Mouse (Mus musculus): ENCODE results near the gene Fam169b.
A peak's percentile ranks its signal among the peaks of the same experiment; 100 is the strongest.
"Not testable (repeated sequence)": the region's sequence is repeated elsewhere in the genome, so short reads cannot be mapped to it uniquely, and the experiment has no call there.

Fam169b gene

DNA sequence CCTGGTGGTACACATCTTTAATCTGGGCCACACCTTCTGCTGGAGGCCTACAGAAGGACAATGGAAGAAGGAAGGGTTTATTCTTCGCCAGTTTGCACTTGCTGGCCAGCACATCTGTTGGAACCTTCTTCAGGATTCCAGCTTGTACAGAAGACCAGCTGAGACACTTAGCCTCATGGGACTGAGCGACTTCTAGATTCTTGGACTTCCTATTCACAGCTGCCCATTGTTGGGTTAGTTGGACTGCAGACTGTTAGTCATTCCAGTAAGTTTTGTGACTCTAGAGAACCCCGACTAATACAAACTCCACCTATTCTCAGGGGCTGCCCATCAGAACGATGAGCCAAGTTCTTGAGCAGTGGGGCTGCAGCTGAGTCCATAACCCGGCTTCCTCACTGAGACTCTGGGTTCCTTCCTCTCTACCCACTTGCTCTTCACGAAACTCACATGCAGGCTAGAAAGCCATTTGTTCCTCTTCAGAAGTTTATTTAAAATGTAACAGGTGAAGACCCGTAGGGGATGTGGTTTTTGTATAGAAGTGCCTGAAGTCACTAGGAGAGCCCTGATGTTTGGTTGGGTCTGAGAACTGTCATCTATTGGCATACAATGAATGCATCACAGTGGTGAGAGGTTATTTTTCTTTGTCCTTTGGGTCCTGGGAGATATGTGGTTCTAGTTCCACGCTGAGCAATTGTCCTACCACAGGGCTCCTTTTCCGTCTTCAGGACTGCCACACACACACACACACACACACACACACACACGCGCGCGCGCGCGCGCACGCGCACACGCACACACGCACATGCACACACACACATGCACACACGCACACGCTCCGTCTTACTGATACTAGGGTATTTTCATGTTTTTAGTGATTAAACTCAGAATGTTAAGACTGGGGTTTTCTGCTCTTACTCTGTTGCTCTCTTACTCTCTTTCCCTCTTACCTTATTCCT lies 13.2 kb downstream of the Fam169b start:
- DNase-seq (ENCODE audit: low read depth, low spot score), result peak; percentile 75
- Histone ChIP-seq H3K36me3 (ENCODE audit: control insufficient read depth, insufficient read depth, low read length, poor library complexity, severe bottlenecking) (no peaks in the 10 kb centered on the region), H3K27me3 (ENCODE audit: control insufficient read depth, insufficient read depth, low read length, poor library complexity, severe bottlenecking) (no peaks in the 10 kb centered on the region)

DNA sequence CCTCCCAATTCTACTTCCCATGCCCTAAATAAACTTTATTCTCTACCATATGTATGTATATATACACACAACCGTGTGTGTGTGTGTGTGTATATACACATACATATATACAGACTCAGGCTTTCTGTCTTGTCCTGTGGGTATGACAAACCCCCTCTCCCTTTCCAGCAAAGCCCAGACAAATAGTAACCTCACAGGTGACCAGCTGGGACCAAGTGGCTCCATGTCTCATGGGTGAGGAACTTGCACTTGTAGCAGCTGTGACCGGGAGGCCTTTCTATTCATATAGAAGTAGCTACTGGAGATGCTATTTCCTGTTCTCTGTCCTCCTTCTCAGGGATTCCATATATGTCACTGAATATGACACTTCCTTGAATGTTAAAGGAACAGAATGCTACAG lies 13.9 kb downstream of the Fam169b start:
- Histone ChIP-seq H3K27me3 (ENCODE audit: control insufficient read depth, insufficient read depth, low read length, poor library complexity, severe bottlenecking) (no peaks in the 10 kb centered on the region), H3K36me3 (ENCODE audit: control insufficient read depth, insufficient read depth, low read length, poor library complexity, severe bottlenecking) (no peaks in the 10 kb centered on the region)
- peak; percentile 45 for DNase-seq (ENCODE audit: low read depth, low spot score)

DNA sequence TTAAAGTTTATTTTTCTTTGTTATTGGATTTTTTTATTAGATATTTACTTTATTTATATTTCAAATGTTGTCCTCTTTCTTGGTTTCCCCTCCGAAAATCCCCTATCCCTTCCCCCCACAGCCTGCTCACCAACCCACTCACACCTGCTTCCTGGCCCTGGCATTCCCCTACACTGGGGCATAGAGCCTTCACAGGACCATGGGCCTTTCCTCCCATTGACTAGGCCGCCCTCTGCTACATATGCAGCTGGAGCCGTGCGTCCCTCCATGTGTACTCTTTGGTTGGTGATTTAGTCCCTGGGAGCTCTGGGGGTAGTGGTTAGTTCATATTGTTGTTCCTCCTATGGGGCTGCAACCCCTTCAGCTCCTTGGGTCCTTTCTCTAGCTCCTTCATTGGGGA lies 14.4 kb downstream of the Fam169b start:
- peak; percentile 51 for DNase-seq (ENCODE audit: low read depth, low spot score)
- not testable (repeated sequence) for H3K27me3 ChIP-seq (ENCODE audit: control insufficient read depth, insufficient read depth, low read length, poor library complexity, severe bottlenecking); H3K36me3 ChIP-seq (ENCODE audit: control insufficient read depth, insufficient read depth, low read length, poor library complexity, severe bottlenecking)

DNA sequence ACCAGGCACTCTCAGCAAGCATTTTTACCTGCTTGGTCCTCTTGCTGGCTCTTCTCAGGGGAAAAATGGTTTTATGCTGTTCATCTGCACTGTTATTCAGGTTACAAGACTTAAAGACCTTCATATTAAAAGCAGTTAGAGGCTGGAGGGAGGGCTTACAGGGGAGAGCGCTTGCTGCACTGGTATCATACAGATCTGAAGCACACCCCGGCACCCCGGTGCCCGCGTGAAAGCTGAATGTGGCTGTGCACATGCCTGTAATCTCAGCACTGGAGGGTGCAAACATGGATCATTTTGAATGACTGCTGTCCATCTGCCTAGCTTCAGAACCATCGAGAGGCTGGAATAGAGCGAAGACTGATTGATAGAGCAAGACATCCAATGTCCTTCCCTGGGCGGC lies 15.4 kb downstream of the Fam169b start:
- DNase-seq (ENCODE audit: low read depth, low spot score), result no peak
- Histone ChIP-seq H3K36me3 (ENCODE audit: control insufficient read depth, insufficient read depth, low read length, poor library complexity, severe bottlenecking) (no peaks in the 10 kb centered on the region; the same call in 1 of the 2 replicates), H3K27me3 (ENCODE audit: control insufficient read depth, insufficient read depth, low read length, poor library complexity, severe bottlenecking) (no peaks in the 10 kb centered on the region)

DNA sequence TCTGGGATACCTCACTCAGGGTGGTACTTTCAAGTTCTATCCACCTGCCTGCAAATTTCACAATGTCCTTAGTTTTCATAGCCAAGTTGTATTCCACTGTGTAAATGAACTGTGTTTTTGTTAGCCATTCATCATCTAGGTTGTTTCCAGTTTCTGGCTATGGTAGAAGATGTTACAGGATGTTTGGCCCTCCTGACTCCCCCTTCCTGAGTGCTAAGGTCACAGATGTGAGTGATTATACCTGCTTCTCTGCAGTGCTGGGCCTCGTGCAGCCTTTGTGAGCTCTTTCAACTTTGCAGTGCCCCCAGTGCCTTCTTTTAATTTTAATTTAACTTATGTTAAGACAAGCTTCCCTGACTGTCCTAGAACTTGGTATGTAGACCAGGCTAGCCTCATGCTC lies 18.0 kb downstream of the Fam169b start:
- Histone ChIP-seq H3K27me3 (ENCODE audit: control insufficient read depth, insufficient read depth, low read length, poor library complexity, severe bottlenecking) (no peaks in the 10 kb centered on the region), H3K36me3 (ENCODE audit: control insufficient read depth, insufficient read depth, low read length, poor library complexity, severe bottlenecking) (no peaks in the 10 kb centered on the region; the same call in 1 of the 2 replicates)
- DNase-seq (ENCODE audit: low read depth, low spot score), result no peak

DNA sequence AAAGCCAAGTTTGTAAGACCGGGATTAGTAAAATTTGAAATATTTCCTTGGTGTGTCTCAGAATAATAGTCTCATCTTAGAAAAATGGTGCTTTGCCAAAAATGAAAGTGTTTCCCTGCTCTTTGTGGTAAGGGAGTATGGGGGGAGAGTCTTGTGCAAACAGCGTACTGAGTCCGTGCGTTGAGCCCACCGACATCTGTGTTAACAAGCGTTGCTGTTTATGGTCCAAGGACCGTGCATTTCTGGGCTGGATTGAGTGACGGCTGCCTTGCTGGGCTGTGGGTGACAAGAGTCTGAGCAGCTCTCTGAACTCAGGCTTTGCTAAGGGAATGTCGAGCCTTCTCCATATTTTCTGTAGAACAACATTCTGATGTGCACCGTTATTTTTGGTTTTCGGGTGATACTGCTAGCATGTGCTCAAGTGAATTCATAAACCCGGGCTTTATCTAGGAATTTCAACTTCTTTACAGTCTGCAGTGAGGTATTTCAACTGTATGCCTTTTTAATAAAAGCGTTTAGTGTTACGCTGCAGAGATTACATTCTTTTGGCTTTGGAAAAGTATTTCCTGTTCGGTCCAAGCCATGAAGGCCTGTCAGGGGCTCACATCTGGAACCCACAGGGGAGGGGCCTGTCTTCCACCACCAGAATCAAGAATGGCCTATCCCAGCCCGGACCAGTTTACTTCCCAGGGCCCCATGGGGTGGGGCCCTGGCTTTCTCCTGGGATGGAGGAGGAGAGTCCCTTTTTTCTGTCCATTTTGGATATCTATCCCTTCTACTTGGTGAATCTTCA lies 20.6 kb downstream of the Fam169b start:
- DNase-seq (ENCODE audit: low read depth, low spot score), result no peak
- Histone ChIP-seq H3K27me3 (ENCODE audit: control insufficient read depth, insufficient read depth, low read length, poor library complexity, severe bottlenecking) (no peaks in the 10 kb centered on the region), H3K36me3 (ENCODE audit: control insufficient read depth, insufficient read depth, low read length, poor library complexity, severe bottlenecking) (no peaks in the 10 kb centered on the region; the same call in 1 of the 2 replicates)

DNA sequence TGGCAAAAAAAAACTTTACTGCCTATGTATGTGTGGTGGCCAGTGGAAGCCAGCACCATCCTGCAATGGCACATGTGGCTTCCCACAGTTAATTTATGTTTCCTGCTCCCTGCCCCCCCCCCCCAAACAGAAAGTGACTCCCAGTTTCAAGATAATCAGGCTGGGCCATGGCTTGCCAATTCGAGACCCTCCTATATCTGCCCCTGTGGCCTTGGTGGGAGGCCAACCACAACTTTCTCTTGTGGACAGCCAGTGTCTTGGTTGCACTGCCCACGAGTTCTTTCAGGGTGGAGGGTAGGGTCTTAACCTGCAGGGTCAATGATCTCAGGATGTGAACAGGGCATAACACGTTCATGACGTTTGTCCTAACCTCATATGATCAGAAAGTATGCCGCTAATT lies 22.8 kb downstream of the Fam169b start:
- Histone ChIP-seq H3K27me3 (ENCODE audit: control insufficient read depth, insufficient read depth, low read length, poor library complexity, severe bottlenecking) (no peaks in the 10 kb centered on the region), H3K36me3 (ENCODE audit: control insufficient read depth, insufficient read depth, low read length, poor library complexity, severe bottlenecking) (peaks cover 2% of the 10 kb centered on the region; the same call in 1 of the 2 replicates)
- DNase-seq (ENCODE audit: low read depth, low spot score), result no peak

DNA sequence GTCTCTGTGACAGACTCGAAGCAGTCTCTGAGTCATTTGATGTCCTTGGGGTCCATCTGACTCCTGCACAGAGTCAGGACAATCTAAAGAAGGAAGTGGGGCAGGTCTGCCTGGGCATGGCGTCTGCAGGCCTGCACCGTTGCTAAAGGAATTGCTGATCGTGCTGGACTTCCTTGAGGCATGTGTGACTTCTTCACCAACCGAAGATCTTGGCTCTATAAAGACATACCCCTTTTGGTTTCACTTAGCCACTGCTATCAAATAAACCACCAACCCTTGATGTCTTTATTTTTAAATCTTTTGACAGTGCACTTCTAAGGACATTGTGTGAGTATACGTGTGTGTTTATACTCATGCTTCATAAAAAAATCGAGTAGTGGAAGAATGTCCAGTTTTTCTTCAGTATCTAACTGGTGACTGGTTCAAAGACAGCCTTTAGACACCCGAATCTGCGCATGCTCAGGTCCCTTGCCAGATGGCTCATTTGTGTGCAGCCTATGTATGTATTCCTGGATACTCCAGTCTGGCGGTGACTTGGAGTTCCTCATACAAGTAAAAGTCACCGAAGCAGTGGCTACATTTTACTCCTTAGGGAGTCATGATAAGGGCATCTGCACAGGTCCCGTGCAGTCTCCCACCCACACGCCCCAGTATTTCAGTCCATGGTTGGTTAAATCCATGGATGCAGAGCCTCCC lies 24.9 kb downstream of the Fam169b start:
- no peak for DNase-seq (ENCODE audit: low read depth, low spot score)
- H3K27me3 ChIP-seq (ENCODE audit: control insufficient read depth, insufficient read depth, low read length, poor library complexity, severe bottlenecking), result no peaks in the 10 kb centered on the region
- H3K36me3 ChIP-seq (ENCODE audit: control insufficient read depth, insufficient read depth, low read length, poor library complexity, severe bottlenecking), result 0 out of 2 replicates have a peak, but pooled peaks cover 2% of the 10 kb centered on the region

DNA sequence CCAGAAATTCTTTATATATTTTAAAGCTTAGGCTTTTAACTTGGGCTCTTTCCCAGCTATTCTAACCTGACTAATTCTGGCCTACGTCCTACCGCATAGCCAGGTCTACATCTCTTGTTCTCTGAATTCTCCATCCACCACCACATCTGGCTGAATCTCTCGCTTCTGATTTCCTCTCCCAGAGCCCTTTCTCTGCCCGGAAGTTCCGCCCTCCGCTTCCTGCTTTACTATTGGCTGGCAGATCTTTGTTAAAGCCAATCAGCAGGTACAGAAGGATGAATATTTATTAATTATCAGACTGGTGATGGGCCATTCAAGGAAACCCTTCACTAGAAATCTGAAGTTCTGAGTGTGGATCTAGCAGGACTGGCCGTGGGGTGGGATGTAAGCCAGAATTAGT lies 27.5 kb downstream of the Fam169b start:
- Histone ChIP-seq H3K36me3 (ENCODE audit: control insufficient read depth, insufficient read depth, low read length, poor library complexity, severe bottlenecking) (peaks cover 6% of the 10 kb centered on the region; the same call in 1 of the 2 replicates), H3K27me3 (ENCODE audit: control insufficient read depth, insufficient read depth, low read length, poor library complexity, severe bottlenecking) (no peaks in the 10 kb centered on the region)
- no peak for DNase-seq (ENCODE audit: low read depth, low spot score)

DNA sequence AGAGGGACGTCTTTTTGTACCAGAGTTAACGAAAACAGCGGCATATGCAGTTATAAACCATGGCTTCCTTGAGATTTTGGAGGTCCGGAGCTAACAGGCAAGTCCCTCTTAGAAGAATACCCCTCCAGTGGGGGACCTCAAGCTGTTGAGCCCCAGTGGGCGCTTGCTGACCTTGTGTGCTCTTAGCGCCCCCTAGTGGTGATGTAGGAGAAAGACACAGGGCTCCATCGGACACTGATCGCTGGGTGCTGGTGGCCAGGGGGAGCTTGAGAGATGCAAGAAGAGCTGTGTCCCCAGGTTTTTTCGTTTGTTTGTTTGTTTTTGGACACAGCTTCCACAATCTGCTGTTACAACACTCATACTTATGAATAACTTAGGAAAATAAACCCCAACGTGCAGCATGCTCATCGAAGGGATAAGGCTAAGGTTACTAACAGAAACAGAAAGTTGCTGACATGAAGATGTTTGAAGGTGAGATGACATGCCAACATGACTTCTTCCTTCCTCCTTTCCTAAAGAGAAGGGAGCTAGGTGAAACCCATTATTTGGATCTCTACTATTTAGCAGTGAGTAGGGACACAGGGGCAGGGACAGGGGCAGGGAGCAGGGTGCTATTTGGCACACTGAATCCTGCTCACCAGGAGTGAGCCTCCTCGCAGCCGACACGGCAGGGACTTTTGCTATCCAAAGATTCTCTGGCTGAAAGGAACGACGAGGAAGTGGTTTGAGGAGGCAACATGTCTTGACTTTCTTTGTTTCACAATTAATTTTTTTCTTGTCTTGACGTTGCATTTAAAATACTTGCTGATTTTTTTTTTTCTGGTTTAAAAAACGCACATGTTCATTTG lies 29.2 kb downstream of the Fam169b start:
- DNase-seq (ENCODE audit: low read depth, low spot score), result peak; percentile 85
- peaks cover 10% of the 10 kb centered on the region for H3K36me3 ChIP-seq (ENCODE audit: control insufficient read depth, insufficient read depth, low read length, poor library complexity, severe bottlenecking)
- H3K27me3 ChIP-seq (ENCODE audit: control insufficient read depth, insufficient read depth, low read length, poor library complexity, severe bottlenecking), result no peaks in the 10 kb centered on the region

DNA sequence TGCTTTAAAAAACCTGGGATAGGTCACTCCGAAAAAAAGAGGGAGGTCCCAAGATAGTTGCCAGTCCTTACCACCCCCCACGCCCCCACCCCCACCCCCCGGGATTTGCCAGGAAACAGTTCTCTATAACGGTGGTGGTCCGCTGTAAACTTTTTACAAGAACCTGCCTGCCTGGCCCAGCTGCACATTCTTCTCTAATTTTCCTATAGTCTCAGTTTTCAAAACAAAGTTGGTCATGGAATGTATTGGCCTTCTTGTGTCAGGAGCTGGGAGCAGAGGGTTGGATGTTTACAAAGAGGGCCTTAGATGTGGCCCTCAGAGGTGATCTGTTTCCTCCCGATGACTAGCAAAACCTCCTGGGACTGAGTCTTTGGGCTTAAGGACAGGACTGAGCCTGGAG lies 30.0 kb downstream of the Fam169b start:
- DNase-seq (ENCODE audit: low read depth, low spot score), result no peak
- Histone ChIP-seq H3K36me3 (ENCODE audit: control insufficient read depth, insufficient read depth, low read length, poor library complexity, severe bottlenecking) (peaks cover 10% of the 10 kb centered on the region), H3K27me3 (ENCODE audit: control insufficient read depth, insufficient read depth, low read length, poor library complexity, severe bottlenecking) (no peaks in the 10 kb centered on the region)

DNA sequence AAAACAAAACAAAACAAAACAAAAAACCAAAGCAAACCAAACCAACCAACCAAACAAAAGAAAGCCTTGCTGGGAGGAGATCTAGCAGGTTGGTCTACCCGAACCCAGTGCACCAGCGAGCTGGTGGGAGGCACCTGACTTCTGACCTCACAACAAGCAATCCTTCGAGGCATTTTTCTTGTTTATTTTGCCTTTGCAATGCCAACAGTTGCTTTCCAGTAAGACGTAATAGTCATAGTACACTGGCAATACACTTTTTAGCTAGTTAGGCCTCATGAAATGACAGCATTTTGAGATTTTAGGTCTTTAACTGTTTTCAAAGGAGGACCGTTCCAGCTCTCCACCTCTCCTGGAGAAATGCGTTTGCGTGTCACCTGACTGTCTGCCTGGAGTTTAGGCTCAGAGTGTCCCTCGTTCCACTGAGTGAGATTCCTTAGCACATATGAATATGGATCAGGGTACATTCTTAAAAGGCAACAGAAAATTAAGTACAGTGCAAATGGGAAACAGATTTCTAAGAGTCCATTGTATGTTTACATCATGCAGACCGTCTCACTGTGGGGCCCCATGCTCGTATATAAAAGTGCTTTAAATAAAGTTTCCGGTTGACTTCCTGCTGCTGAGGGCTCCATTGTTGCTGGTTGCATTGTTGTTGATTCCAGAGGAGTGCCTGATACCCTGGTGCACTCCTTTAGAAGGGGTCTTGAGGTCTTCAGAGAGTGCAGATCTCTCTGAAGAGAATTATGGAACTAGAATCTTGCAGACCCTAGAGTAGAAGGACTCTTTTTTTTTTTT lies 32.3 kb downstream of the Fam169b start:
- Histone ChIP-seq H3K36me3 (ENCODE audit: control insufficient read depth, insufficient read depth, low read length, poor library complexity, severe bottlenecking) (peaks cover 10% of the 10 kb centered on the region), H3K27me3 (ENCODE audit: control insufficient read depth, insufficient read depth, low read length, poor library complexity, severe bottlenecking) (no peaks in the 10 kb centered on the region)
- DNase-seq (ENCODE audit: low read depth, low spot score), result no peak

DNA sequence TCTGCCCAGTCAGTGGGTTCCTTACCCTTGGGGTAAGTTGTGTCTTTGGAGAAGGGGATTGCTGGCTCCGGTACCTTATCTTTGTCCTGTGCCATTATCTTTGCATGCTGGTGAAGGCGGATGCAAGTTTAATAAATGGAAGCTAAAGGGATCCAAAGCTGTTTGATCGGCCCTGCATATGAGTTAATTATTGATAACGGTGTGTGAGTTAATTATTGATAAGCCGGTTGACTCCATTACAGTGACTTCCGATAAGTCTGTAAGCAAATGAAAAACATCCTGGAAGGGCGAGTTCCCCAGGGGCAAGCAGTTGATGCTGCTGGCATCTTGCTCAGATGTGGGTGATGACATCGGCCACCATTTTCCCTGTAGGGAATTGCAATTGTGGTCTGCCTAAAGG lies 33.1 kb downstream of the Fam169b start:
- no peaks in the 10 kb centered on the region for H3K27me3 ChIP-seq (ENCODE audit: control insufficient read depth, insufficient read depth, low read length, poor library complexity, severe bottlenecking)
- H3K36me3 ChIP-seq (ENCODE audit: control insufficient read depth, insufficient read depth, low read length, poor library complexity, severe bottlenecking), result peaks cover 8% of the 10 kb centered on the region
- no peak for DNase-seq (ENCODE audit: low read depth, low spot score)
